Mouse (Mus musculus) forebrain, postnatal 0 days (tissue): ENCODE measurements around the gene Nlk. TPM values are rescaled to one million over a fixed set of nuclear protein-coding genes. Genes with fewer than 3 reads are reported as not detected.

ENCODE experiments used
- ATAC-seq: fragments of 200-750 bp; cut with Nextera tagmentation; 2 replicates; pipeline ENCODE4 v1.8.0; 2017; ENCODE audit warnings: mild to moderate bottlenecking, moderate library complexity
- DNase-seq: peaks from one replicate; pipeline ENCODE4 v3.0.0-alpha.2; 2015
- H3K27ac ChIP-seq: fragments of 300-500 bp; sonication (generic); 2 replicates; pipeline ENCODE4 v1.5.1; 2014; ENCODE audit warnings: low read depth, mild to moderate bottlenecking, antibody characterized with exemption, low read length, moderate library complexity, mixed read lengths
- H3K27me3 ChIP-seq: fragments of 300-500 bp; sonication (generic); 2 replicates; pipeline ENCODE4 v1.6.1; 2014; ENCODE audit warnings: mild to moderate bottlenecking, low read length, mixed read lengths; ENCODE audit not compliant: insufficient read depth
- H3K36me3 ChIP-seq: fragments of 300-500 bp; sonication (generic); 2 replicates; pipeline ENCODE4 v1.6.1; 2014; ENCODE audit warnings: mild to moderate bottlenecking, moderate library complexity; ENCODE audit not compliant: insufficient read depth
- H3K4me1 ChIP-seq: fragments of 300-500 bp; sonication (generic); 2 replicates; pipeline ENCODE4 v1.6.1; 2014; ENCODE audit warnings: antibody characterized with exemption; ENCODE audit not compliant: insufficient read depth
- H3K4me2 ChIP-seq: fragments of 300-500 bp; sonication (generic); 2 replicates; pipeline ENCODE4 v1.6.1; 2014; ENCODE audit warnings: low read depth, mild to moderate bottlenecking, moderate library complexity
- H3K4me3 ChIP-seq: fragments of 300-500 bp; sonication (generic); 2 replicates; pipeline ENCODE4 v1.5.1; 2014; ENCODE audit warnings: low read depth, low read length, mixed read lengths
- H3K9ac ChIP-seq: fragments of 300-500 bp; sonication (generic); 2 replicates; pipeline ENCODE4 v1.6.1; 2014; ENCODE audit warnings: mild to moderate bottlenecking
- H3K9me3 ChIP-seq: fragments of 300-500 bp; sonication (generic); 2 replicates; pipeline ENCODE4 v1.6.1; 2016; ENCODE audit warnings: low read length
- CTCF ChIP-seq: sonication (generic); IDR thresholded peaks from 2 replicates; pipeline ENCODE4 v1.5.1; 2016; ENCODE audit warnings: antibody characterized with exemption, control low read depth, low read depth
- WGBS: fragments of 180-500 bp; shearing (Covaris S2); extraction: QIAGEN DNeasy Blood & Tissue Kit; methylation state at CpG from one replicate; pipeline ENCODE4 v1.1.7; 2014; 5-methylcytosine and 5-hydroxymethylcytosine counted together
- polyA plus RNA-seq: library from polyadenylated mRNA; unstranded; fragments of >200 nt; fragmentation: Nextera tagmentation; extraction: Ambion mirVana; gene quantifications from 2 replicates; pipeline ENCODE4 v1.2.1, GENCODE M21; 2015
- total RNA-seq: library from RNA; depleted of rRNA; stranded (reverse); fragments of >200 nt; gene quantifications from 2 replicates; pipeline ENCODE4 v1.2.3, GENCODE M21; 2014

Nlk gene
- total and polyA plus RNA-seq, 2 experiments from 2014 or later: 27.8 to 43.1 TPM

GRCm38 (mm10) chr11:78735168-78735567 lies 38.0 kb upstream of the Nlk start:
- Histone ChIP-seq H3K9ac (no peak overlapping the region), H3K4me3 (no peak overlapping the region), H3K27ac (no peak overlapping the region), H3K36me3 (no peaks in the 10 kb centered on the region), H3K9me3 (no peaks in the 10 kb centered on the region), H3K4me1 (no peaks in the 10 kb centered on the region), H3K4me2 (no peak overlapping the region), H3K27me3 (no peaks in the 10 kb centered on the region)
- WGBS: 96% methylated on average over 1 of the region's 1 CpGs
- TF ChIP-seq CTCF: no peak
- DNase-seq (no peak), ATAC-seq (no peak)

- WGBS: 90% methylated on average over 6 of the region's 6 CpGs
- H3K27me3 ChIP-seq: no peaks in the 10 kb centered on the region
- H3K27ac ChIP-seq: no peak overlapping the region
- H3K9me3 ChIP-seq: no peaks in the 10 kb centered on the region
- no peaks in the 10 kb centered on the region for H3K36me3 ChIP-seq
- H3K9ac ChIP-seq: no peak overlapping the region
- H3K4me2 ChIP-seq: no peak overlapping the region
- H3K4me3 ChIP-seq: no peak overlapping the region
- no peaks in the 10 kb centered on the region for H3K4me1 ChIP-seq
- ATAC-seq (no peak), DNase-seq (no peak)
- TF ChIP-seq CTCF: no peak
Measured at GRCm38 (mm10) chr11:78732619-78733018, 35.4 kb upstream of the Nlk start.

- no peak overlapping the region for H3K9ac ChIP-seq
- ATAC-seq (no peak), DNase-seq (no peak)
- H3K4me3 ChIP-seq: no peak overlapping the region
- no peak for TF ChIP-seq CTCF
- H3K27ac ChIP-seq: no peak overlapping the region
- H3K36me3 ChIP-seq: no peaks in the 10 kb centered on the region
- 23% methylated on average over 2 of the region's 2 CpGs for WGBS
- H3K4me1 ChIP-seq: no peaks in the 10 kb centered on the region
- no peak overlapping the region for H3K4me2 ChIP-seq
- no peaks in the 10 kb centered on the region for H3K27me3 ChIP-seq
- H3K9me3 ChIP-seq: no peaks in the 10 kb centered on the region
Measured at GRCm38 (mm10) chr11:78730902-78731301, 33.7 kb upstream of the Nlk start.

- Histone ChIP-seq H3K9ac (no peak overlapping the region), H3K27me3 (no peaks in the 10 kb centered on the region), H3K4me1 (no peaks in the 10 kb centered on the region), H3K36me3 (no peaks in the 10 kb centered on the region), H3K4me3 (no peak overlapping the region), H3K27ac (no peak overlapping the region), H3K9me3 (no peaks in the 10 kb centered on the region), H3K4me2 (no peak overlapping the region)
- no peak for DNase-seq
- 70% methylated on average over 4 of the region's 4 CpGs for WGBS
- no peak for ATAC-seq
- TF ChIP-seq CTCF: no peak
Measured at GRCm38 (mm10) chr11:78728041-78728440, 30.9 kb upstream of the Nlk start.

- Histone ChIP-seq H3K4me2 (no peak overlapping the region), H3K9ac (no peak overlapping the region), H3K27me3 (no peaks in the 10 kb centered on the region), H3K9me3 (no peaks in the 10 kb centered on the region), H3K4me3 (no peak overlapping the region), H3K4me1 (no peaks in the 10 kb centered on the region), H3K27ac (no peak overlapping the region), H3K36me3 (no peaks in the 10 kb centered on the region)
- ATAC-seq: no peak
- WGBS: 87% methylated on average over 3 of the region's 3 CpGs
- no peak for DNase-seq
- TF ChIP-seq CTCF: no peak
Measured at GRCm38 (mm10) chr11:78726366-78726765, 29.2 kb upstream of the Nlk start.

- Histone ChIP-seq H3K9ac (no peak overlapping the region), H3K4me2 (no peak overlapping the region), H3K4me1 (no peaks in the 10 kb centered on the region), H3K4me3 (no peak overlapping the region), H3K36me3 (no peaks in the 10 kb centered on the region), H3K27ac (no peak overlapping the region), H3K9me3 (no peaks in the 10 kb centered on the region), H3K27me3 (no peaks in the 10 kb centered on the region)
- DNase-seq: no peak
- ATAC-seq: no peak
- WGBS: 92% methylated on average over 1 of the region's 1 CpGs
- TF ChIP-seq CTCF: no peak
Measured at GRCm38 (mm10) chr11:78724792-78725191, 27.6 kb upstream of the Nlk start.

GRCm38 (mm10) chr11:78721419-78721818 lies 24.2 kb upstream of the Nlk start:
- no peak overlapping the region for H3K9ac ChIP-seq
- H3K4me3 ChIP-seq: no peak overlapping the region
- ATAC-seq (no peak), DNase-seq (no peak)
- WGBS: 86% methylated on average over 2 of the region's 2 CpGs
- no peaks in the 10 kb centered on the region for H3K27me3 ChIP-seq
- H3K4me1 ChIP-seq: no peaks in the 10 kb centered on the region
- no peaks in the 10 kb centered on the region for H3K36me3 ChIP-seq
- no peaks in the 10 kb centered on the region for H3K9me3 ChIP-seq
- TF ChIP-seq CTCF: no peak
- no peak overlapping the region for H3K4me2 ChIP-seq
- no peak overlapping the region for H3K27ac ChIP-seq

- Histone ChIP-seq H3K4me3 (no peak overlapping the region), H3K9ac (no peak overlapping the region), H3K9me3 (no peaks in the 10 kb centered on the region), H3K4me2 (no peak overlapping the region), H3K36me3 (no peaks in the 10 kb centered on the region), H3K27ac (no peak overlapping the region), H3K27me3 (no peaks in the 10 kb centered on the region), H3K4me1 (no peaks in the 10 kb centered on the region)
- no peak for TF ChIP-seq CTCF
- ATAC-seq (no peak), DNase-seq (no peak)
- 77% methylated on average over 4 of the region's 4 CpGs for WGBS
Measured at GRCm38 (mm10) chr11:78717655-78718054, 20.5 kb upstream of the Nlk start.
